Mouse (Mus musculus) CH12.LX (cell line): ENCODE measurements around the gene Taf11.

ENCODE experiments used
- CTCF ChIP-seq, 2 experiments: IDR thresholded peaks in 1 of 2; conservative IDR thresholded peaks in 1 of 2; 2 replicates each; pipeline ENCODE4 v1.5.1; 2011 to 2012; ENCODE audit warnings: low read depth in 2 of 2, low read length in 2 of 2, improper control_type of control experiment in 1 of 2, inconsistent platforms in 1 of 2, mild to moderate bottlenecking in 1 of 2, moderate library complexity in 1 of 2
- E2F4 ChIP-seq: IDR thresholded peaks from 2 replicates; pipeline ENCODE4 v1.6.1; 2011; ENCODE audit warnings: low read depth, low read length, improper control_type of control experiment; ENCODE audit not compliant: insufficient replicate concordance
- EP300 ChIP-seq: IDR thresholded peaks from 2 replicates; pipeline ENCODE4 v1.6.1; 2011; ENCODE audit warnings: low read length, improper control_type of control experiment
- JUND ChIP-seq: conservative IDR thresholded peaks from 2 replicates; pipeline ENCODE4 v1.6.1; 2011; ENCODE audit warnings: low read depth, low read length, improper control_type of control experiment
- KAT2A ChIP-seq: IDR thresholded peaks from 2 replicates; pipeline ENCODE4 v1.6.1; 2012; ENCODE audit warnings: low read length, improper control_type of control experiment, inconsistent platforms; ENCODE audit not compliant: insufficient replicate concordance
- MAX ChIP-seq: IDR thresholded peaks from 2 replicates; pipeline ENCODE4 v1.6.1; 2011; ENCODE audit warnings: low read length, improper control_type of control experiment
- NRF1 ChIP-seq: IDR thresholded peaks from 2 replicates; pipeline ENCODE4 v1.6.1; 2014; ENCODE audit warnings: low read depth, mild to moderate bottlenecking, inconsistent platforms, low read length, improper control_type of control experiment, moderate library complexity
- POLR2A ChIP-seq: IDR thresholded peaks from 2 replicates; pipeline ENCODE4 v1.6.1; 2011; ENCODE audit warnings: low read depth, mild to moderate bottlenecking, improper control_type of control experiment, low read length
- USF1 ChIP-seq: IDR thresholded peaks from 2 replicates; pipeline ENCODE4 v1.6.1; 2014; ENCODE audit warnings: low read depth, mild to moderate bottlenecking, inconsistent platforms, low read length, improper control_type of control experiment
- ZC3H11A ChIP-seq: IDR thresholded peaks from 2 replicates; pipeline ENCODE4 v1.6.1; 2012; ENCODE audit warnings: low read depth, mild to moderate bottlenecking, inconsistent platforms, low read length, improper control_type of control experiment

GRCm38 (mm10) chr17:27937054-27937615 is 27.5 kb upstream of the Taf11 start:
- TF ChIP-seq KAT2A (no peak), MAX (no peak), USF1 (no peak), POLR2A (no peak), JUND (no peak), EP300 (no peak), ZC3H11A (no peak), E2F4 (no peak), NRF1 (no peak), CTCF (conservative IDR thresholded peaks at IDR 0.05 in 1 of 2, IDR thresholded peaks at IDR 0.05 in 1 of 2; ENCODE audit: low read depth in 2 of 2, low read length in 2 of 2) (no peak)
